Mouse (Mus musculus) C2C12 (cell line): Measurements from ENCODE around the gene Col18a1. TPM values are rescaled to one million over a fixed set of nuclear protein-coding genes. Genes with fewer than 3 reads are reported as not detected.

Experiments used
- H3K27me3 ChIP-seq: one replicate; pipeline ENCODE4 v1.6.1; 2011; ENCODE audit not compliant: control insufficient read depth, insufficient read depth, insufficient read length
- H3K36me3 ChIP-seq: one replicate; pipeline ENCODE4 v1.6.1; 2011; ENCODE audit not compliant: control insufficient read depth, insufficient read depth
- H3K4me3 ChIP-seq: one replicate; pipeline ENCODE4 v1.5.1; 2011; ENCODE audit warnings: mild to moderate bottlenecking, control low read depth; ENCODE audit not compliant: poor library complexity, insufficient read depth, severe bottlenecking
- H3K79me2 ChIP-seq: one replicate; pipeline ENCODE4 v1.6.1; 2011; ENCODE audit not compliant: control insufficient read depth, insufficient read depth
- H3K79me3 ChIP-seq: one replicate; pipeline ENCODE4 v1.6.1; 2011; ENCODE audit warnings: low read depth, control low read depth
- H3ac ChIP-seq: one replicate; pipeline ENCODE3; 2011; ENCODE audit warnings: low read depth; ENCODE audit not compliant: control insufficient read depth, insufficient read length
- CEBPB ChIP-seq: IDR thresholded peaks from one replicate; pipeline ENCODE4 v1.6.1; 2011; ENCODE audit warnings: low read depth, mild to moderate bottlenecking, control low read depth, moderate library complexity
- CTCF ChIP-seq: IDR thresholded peaks from one replicate; pipeline ENCODE4 v1.5.1; 2011; ENCODE audit not compliant: control insufficient read depth, insufficient read depth, insufficient read length
- FOSL1 ChIP-seq: IDR thresholded peaks from one replicate; pipeline ENCODE4 v1.8.0; 2011; ENCODE audit warnings: mild to moderate bottlenecking, low read length; ENCODE audit not compliant: poor library complexity, insufficient read depth, severe bottlenecking
- MAX ChIP-seq: IDR thresholded peaks from one replicate; pipeline ENCODE4 v1.6.1; 2011; ENCODE audit warnings: mild to moderate bottlenecking, control low read depth
- MYOD1 ChIP-seq: IDR thresholded peaks from one replicate; pipeline ENCODE4 v1.6.1; 2011; ENCODE audit warnings: low read depth; ENCODE audit not compliant: control insufficient read depth, insufficient read length
- MYOG ChIP-seq: IDR thresholded peaks from one replicate; pipeline ENCODE4 v1.6.1; 2011; ENCODE audit not compliant: control insufficient read depth, insufficient read length; ENCODE audit errors: extremely low read depth
- USF1 ChIP-seq: IDR thresholded peaks from one replicate; pipeline ENCODE4 v1.6.1; 2011; ENCODE audit warnings: low read depth, mild to moderate bottlenecking, control low read depth, moderate library complexity
- long read RNA-seq, 2 experiments: library from polyadenylated mRNA; unstranded; transcript quantifications; one replicate each; pipeline ENCODE4 v2.0.0; 2019 to 2020
- polyA plus RNA-seq: library from polyadenylated mRNA; unstranded; fragments of >200 nt; fragmentation: generic; extraction: Trizol; gene quantifications from one replicate; pipeline ENCODE4 v1.2.1, GENCODE M21; 2012; ENCODE audit warnings: missing spikeins

The Col18a1 gene
- 177 TPM for polyA plus RNA-seq
- long read RNA-seq, experiment 1, full-length matches to known transcripts, result 3 of 34 reads
- long read RNA-seq, experiment 1, partial matches to known transcripts, result 12 of 34 reads
- long read RNA-seq, experiment 1, other reads (novel, unspliced or antisense), result 19 of 34 reads
- long read RNA-seq, experiment 2, full-length matches to known transcripts, result 406 of 850 reads
- long read RNA-seq, experiment 2, partial matches to known transcripts, result 89 of 850 reads
- long read RNA-seq, experiment 2, other reads (novel, unspliced or antisense), result 355 of 850 reads

DNA sequence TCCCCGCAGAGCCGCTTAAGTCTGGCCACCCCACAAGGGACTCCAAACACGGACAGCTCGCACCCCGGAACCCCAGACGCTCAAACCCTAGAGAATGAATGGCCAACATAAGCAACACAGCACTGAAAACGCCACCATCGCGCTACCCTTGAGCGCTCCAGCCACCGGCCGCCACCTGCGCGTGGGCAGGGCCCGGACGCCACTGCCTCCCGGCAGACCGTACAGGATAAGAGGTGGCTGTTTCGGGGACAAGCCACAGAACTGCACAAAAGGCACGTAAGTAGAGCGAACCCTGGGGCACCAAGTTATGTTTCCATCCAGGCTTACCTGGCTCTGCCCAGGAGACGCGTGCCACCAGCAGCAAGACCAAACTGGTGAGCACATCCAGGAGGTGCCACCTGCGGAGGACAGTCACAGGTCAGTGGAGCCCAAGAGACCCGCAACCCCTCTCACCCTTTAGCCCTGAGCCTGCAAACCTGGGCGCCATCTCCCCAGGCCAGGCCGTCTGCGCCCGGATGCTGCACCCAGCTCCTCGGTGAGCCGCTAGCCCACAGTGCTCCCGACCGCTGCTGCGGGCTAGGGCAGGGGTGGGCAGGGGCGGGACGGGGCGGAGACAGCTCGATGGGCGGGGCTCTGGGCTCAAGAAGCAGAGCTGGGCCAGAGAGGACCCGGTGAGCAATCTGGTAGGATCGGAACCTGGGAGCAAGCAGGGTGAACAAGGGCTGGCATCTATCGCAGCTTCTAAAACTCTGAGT lies at the start of gene Col18a1:
Col18a1 (minus strand) TSS at position 586 of the 755 bp plus-strand sequence.
- Histone ChIP-seq H3K4me3 (peak within 1 kb of the TSS; percentile 85), H3K79me3 (peaks cover 45% of the 10 kb centered on the region), H3K79me2 (peaks cover 59% of the 10 kb centered on the region), H3K36me3 (peaks cover 10% of the 10 kb centered on the region), H3ac (peak within 1 kb of the TSS; percentile 72), H3K27me3 (no peaks in the 10 kb centered on the region)
- no peak for TF ChIP-seq FOSL1
- no peak for TF ChIP-seq MYOD1
- no peak for TF ChIP-seq CEBPB
- no peak for TF ChIP-seq CTCF
- no peak for TF ChIP-seq USF1
- no peak for TF ChIP-seq MYOG
- TF ChIP-seq MAX, result no peak

GRCm38 (mm10) chr10:77215641-77216040 lies 49.3 kb upstream of the Col18a1 start:
- Histone ChIP-seq H3K27me3 (no peaks in the 10 kb centered on the region), H3K79me3 (no peaks in the 10 kb centered on the region), H3K4me3 (no peak overlapping the region), H3K79me2 (peaks cover 4% of the 10 kb centered on the region), H3ac (no peak overlapping the region), H3K36me3 (no peaks in the 10 kb centered on the region)
- no peak for TF ChIP-seq CTCF
- no peak for TF ChIP-seq MAX
- no peak for TF ChIP-seq MYOG
- no peak for TF ChIP-seq MYOD1
- TF ChIP-seq USF1, result no peak

- H3K79me2 ChIP-seq, result peaks cover 4% of the 10 kb centered on the region
- no peak overlapping the region for H3K4me3 ChIP-seq
- H3K36me3 ChIP-seq, result no peaks in the 10 kb centered on the region
- no peaks in the 10 kb centered on the region for H3K79me3 ChIP-seq
- H3ac ChIP-seq, result no peak overlapping the region
- no peak for TF ChIP-seq MYOD1
- TF ChIP-seq MAX, result no peak
- no peak for TF ChIP-seq MYOG
- TF ChIP-seq CEBPB, result no peak
- no peak for TF ChIP-seq FOSL1
- TF ChIP-seq CTCF, result no peak
- no peak for TF ChIP-seq USF1
- H3K27me3 ChIP-seq, result no peaks in the 10 kb centered on the region
Measured at GRCm38 (mm10) chr10:77214586-77214985, 48.2 kb upstream of the Col18a1 start.

DNA sequence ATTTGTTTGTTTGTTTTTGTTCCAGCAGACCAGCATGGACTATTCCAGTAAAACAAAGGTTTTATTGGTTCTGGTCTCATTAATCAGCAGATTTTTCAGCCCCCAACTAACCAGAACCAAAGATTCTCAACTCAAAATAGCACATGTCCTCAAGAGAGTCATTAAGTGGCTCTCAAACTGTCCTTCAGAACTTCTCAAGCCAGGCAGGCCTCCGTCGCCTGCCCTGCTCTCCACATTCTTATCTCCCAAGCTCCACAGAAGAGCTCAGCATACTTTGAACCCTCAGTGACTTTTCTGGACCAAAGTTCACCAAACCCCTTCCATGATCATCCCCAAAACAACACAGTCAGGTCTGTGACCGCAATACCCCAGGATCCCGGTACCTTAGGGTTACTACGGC lies 47.1 kb upstream of the Col18a1 start:
- H3K27me3 ChIP-seq, result no peaks in the 10 kb centered on the region
- H3ac ChIP-seq, result no peak overlapping the region
- no peaks in the 10 kb centered on the region for H3K79me3 ChIP-seq
- TF ChIP-seq CTCF (no peak), FOSL1 (no peak), MYOG (no peak), MAX (no peak), CEBPB (no peak)
- H3K4me3 ChIP-seq, result no peak overlapping the region
- H3K79me2 ChIP-seq, result peaks cover 4% of the 10 kb centered on the region
- H3K36me3 ChIP-seq, result no peaks in the 10 kb centered on the region

GRCm38 (mm10) chr10:77212354-77213120 lies 46.2 kb upstream of the Col18a1 start:
- no peak overlapping the region for H3K4me3 ChIP-seq
- TF ChIP-seq MYOG, result no peak
- peaks cover 4% of the 10 kb centered on the region for H3K79me2 ChIP-seq
- no peak overlapping the region for H3ac ChIP-seq
- H3K27me3 ChIP-seq, result no peaks in the 10 kb centered on the region
- no peaks in the 10 kb centered on the region for H3K36me3 ChIP-seq
- no peaks in the 10 kb centered on the region for H3K79me3 ChIP-seq

GRCm38 (mm10) chr10:77211116-77211570 lies 44.8 kb upstream of the Col18a1 start:
- H3K4me3 ChIP-seq, result no peak overlapping the region
- H3K79me3 ChIP-seq, result no peaks in the 10 kb centered on the region
- H3K27me3 ChIP-seq, result no peaks in the 10 kb centered on the region
- H3ac ChIP-seq, result no peak overlapping the region
- TF ChIP-seq MAX (peak; percentile 91), USF1 (no peak), MYOG (no peak), FOSL1 (peak; percentile 87), MYOD1 (no peak), CTCF (no peak), CEBPB (peak; percentile 63)
- no peaks in the 10 kb centered on the region for H3K36me3 ChIP-seq
- H3K79me2 ChIP-seq, result peaks cover 4% of the 10 kb centered on the region
